Mouse (Mus musculus) MEL (cell line): Measurements from ENCODE around the gene Lxn. TPM values are rescaled to one million over a fixed set of nuclear protein-coding genes. Genes with fewer than 3 reads are reported as not detected.

Experiments
- DNase-seq: peaks from one replicate; pipeline ENCODE4 v3.0.0; 2011; ENCODE audit warnings: low read depth, low spot score
- H3K27ac ChIP-seq: 2 replicates; pipeline ENCODE4 v1.5.1; 2012; ENCODE audit warnings: low read depth, mild to moderate bottlenecking, control low read depth, low read length, moderate library complexity; ENCODE audit not compliant: control insufficient read depth
- H3K27me3 ChIP-seq, 2 experiments: fragments of 150-350 bp in 1 of 2; sonication (generic) in 1 of 2; 2 replicates each; pipeline ENCODE4 v1.6.1; 2012; ENCODE audit warnings: low read length in 2 of 2, mild to moderate bottlenecking in 2 of 2, improper control_type of control experiment in 1 of 2, moderate library complexity in 1 of 2; ENCODE audit not compliant: insufficient read depth in 2 of 2, control insufficient read depth in 1 of 2
- H3K36me3 ChIP-seq, 2 experiments: 2 replicates each; pipeline ENCODE4 v1.6.1; 2012 to 2014; ENCODE audit warnings: low read length in 2 of 2, improper control_type of control experiment in 1 of 2, inconsistent platforms in 1 of 2, mild to moderate bottlenecking in 1 of 2; ENCODE audit not compliant: insufficient read depth in 2 of 2, control insufficient read depth in 1 of 2
- H3K4me1 ChIP-seq, 2 experiments: fragments of 150-350 bp in 1 of 2; sonication (generic) in 1 of 2; 2 replicates each; pipeline ENCODE4 v1.6.1; 2012; ENCODE audit warnings: low read length in 2 of 2, improper control_type of control experiment in 1 of 2, mild to moderate bottlenecking in 1 of 2; ENCODE audit not compliant: insufficient read depth in 2 of 2, control insufficient read depth in 1 of 2
- H3K4me3 ChIP-seq, 2 experiments: fragments of 150-350 bp in 1 of 2; sonication (generic) in 1 of 2; 2 replicates each; pipeline ENCODE4 v1.5.1; 2012; ENCODE audit warnings: low read depth in 2 of 2, low read length in 2 of 2, mild to moderate bottlenecking in 2 of 2, moderate library complexity in 2 of 2, control low read depth in 1 of 2, improper control_type of control experiment in 1 of 2; ENCODE audit not compliant: control insufficient read depth in 1 of 2, insufficient read depth in 1 of 2
- H3K79me2 ChIP-seq: 2 replicates; pipeline ENCODE4 v1.6.1; 2012; ENCODE audit warnings: mild to moderate bottlenecking, low read length, moderate library complexity; ENCODE audit not compliant: control insufficient read depth, poor library complexity, insufficient read depth
- H3K9ac ChIP-seq: 2 replicates; pipeline ENCODE4 v1.6.1; 2012; ENCODE audit warnings: low read depth, mild to moderate bottlenecking, control low read depth, low read length, moderate library complexity; ENCODE audit not compliant: control insufficient read depth, poor library complexity, severe bottlenecking
- H3K9me3 ChIP-seq: fragments of 150-350 bp; sonication (generic); replicated peaks from 2 replicates; pipeline ENCODE4 v1.6.1; 2012; ENCODE audit warnings: mild to moderate bottlenecking, low read length, improper control_type of control experiment, moderate library complexity; ENCODE audit not compliant: insufficient read depth
- BHLHE40 ChIP-seq: IDR thresholded peaks from 2 replicates; pipeline ENCODE4 v1.6.1; 2012; ENCODE audit warnings: low read depth, mild to moderate bottlenecking, inconsistent platforms, low read length, improper control_type of control experiment, borderline replicate concordance
- CHD1 ChIP-seq: IDR thresholded peaks from 2 replicates; pipeline ENCODE4 v1.6.1; 2012; ENCODE audit warnings: low read depth, mild to moderate bottlenecking, inconsistent platforms, low read length, improper control_type of control experiment
- CHD2 ChIP-seq: IDR thresholded peaks from 2 replicates; pipeline ENCODE4 v1.6.1; 2011; ENCODE audit warnings: low read length, improper control_type of control experiment
- CTCF ChIP-seq, 3 experiments: IDR thresholded peaks in 2 of 3; conservative IDR thresholded peaks in 1 of 3; 2 replicates each; pipeline ENCODE4 v1.5.1; 2011 to 2012; ENCODE audit warnings: low read length in 3 of 3, low read depth in 2 of 3, mild to moderate bottlenecking in 2 of 3, improper control_type of control experiment in 1 of 3, inconsistent platforms in 1 of 3, mixed read lengths in 1 of 3, moderate library complexity in 1 of 3; ENCODE audit not compliant: control insufficient read depth in 1 of 3, insufficient read depth in 1 of 3, poor library complexity in 1 of 3, severe bottlenecking in 1 of 3
- ELF1 ChIP-seq: IDR thresholded peaks from 2 replicates; pipeline ENCODE4 v1.6.1; 2014; ENCODE audit warnings: low read depth, mild to moderate bottlenecking, inconsistent platforms, low read length, improper control_type of control experiment, moderate library complexity
- EP300 ChIP-seq, 2 experiments: IDR thresholded peaks; 2 replicates each; pipeline ENCODE4 v1.6.1; 2011; ENCODE audit warnings: improper control_type of control experiment in 2 of 2, low read length in 2 of 2, low read depth in 1 of 2, mild to moderate bottlenecking in 1 of 2
- ETS1 ChIP-seq: IDR thresholded peaks from 2 replicates; pipeline ENCODE4 v1.6.1; 2012; ENCODE audit warnings: low read depth, mild to moderate bottlenecking, inconsistent platforms, low read length, improper control_type of control experiment, moderate library complexity
- GATA1 ChIP-seq: IDR thresholded peaks from 2 replicates; pipeline ENCODE4 v1.6.1; 2011; ENCODE audit warnings: low read depth, low read length, improper control_type of control experiment
- HCFC1 ChIP-seq: IDR thresholded peaks from 2 replicates; pipeline ENCODE4 v1.6.1; 2012; ENCODE audit warnings: low read depth, mild to moderate bottlenecking, inconsistent platforms, low read length, improper control_type of control experiment, moderate library complexity
- KAT2A ChIP-seq: conservative IDR thresholded peaks from 2 replicates; pipeline ENCODE4 v1.6.1; 2012; ENCODE audit warnings: low read depth, low read length, improper control_type of control experiment, inconsistent platforms
- MAX ChIP-seq: IDR thresholded peaks from 2 replicates; pipeline ENCODE4 v1.6.1; 2011; ENCODE audit warnings: low read length, improper control_type of control experiment
- MAZ ChIP-seq: IDR thresholded peaks from 2 replicates; pipeline ENCODE4 v1.6.1; 2012; ENCODE audit warnings: low read depth, mild to moderate bottlenecking, inconsistent platforms, low read length, improper control_type of control experiment
- MYB ChIP-seq: IDR thresholded peaks from 2 replicates; pipeline ENCODE4 v1.6.1; 2011; ENCODE audit warnings: mild to moderate bottlenecking, low read depth, low read length, improper control_type of control experiment
- MYC ChIP-seq: IDR thresholded peaks from 2 replicates; pipeline ENCODE4 v1.6.1; 2011; ENCODE audit warnings: low read depth, mild to moderate bottlenecking, low read length, improper control_type of control experiment, moderate library complexity
- NRF1 ChIP-seq: IDR thresholded peaks from 2 replicates; pipeline ENCODE4 v1.6.1; 2014; ENCODE audit warnings: low read depth, mild to moderate bottlenecking, inconsistent platforms, low read length, improper control_type of control experiment, moderate library complexity; ENCODE audit not compliant: poor library complexity, insufficient read depth, severe bottlenecking
- POLR2A ChIP-seq, 2 experiments: IDR thresholded peaks; 2 replicates each; pipeline ENCODE4 v1.6.1; 2011 to 2012; ENCODE audit warnings: low read length in 2 of 2, mild to moderate bottlenecking in 2 of 2, control low read depth in 1 of 2, improper control_type of control experiment in 1 of 2, low read depth in 1 of 2, moderate library complexity in 1 of 2; ENCODE audit not compliant: control insufficient read depth in 1 of 2, insufficient read depth in 1 of 2, poor library complexity in 1 of 2
- POLR2AphosphoS2 ChIP-seq: IDR thresholded peaks from 2 replicates; pipeline ENCODE4 v1.6.1; 2011; ENCODE audit warnings: low read length, improper control_type of control experiment
- RAD21 ChIP-seq: IDR thresholded peaks from 2 replicates; pipeline ENCODE4 v1.6.1; 2011; ENCODE audit warnings: mild to moderate bottlenecking, low read depth, low read length, improper control_type of control experiment
- SMC3 ChIP-seq: IDR thresholded peaks from 2 replicates; pipeline ENCODE4 v1.6.1; 2011; ENCODE audit warnings: low read depth, low read length, improper control_type of control experiment
- TAL1 ChIP-seq: IDR thresholded peaks from 2 replicates; pipeline ENCODE4 v1.6.1; 2012; ENCODE audit warnings: mild to moderate bottlenecking, inconsistent platforms, low read length, moderate library complexity, mixed read lengths
- TBP ChIP-seq: IDR thresholded peaks from 2 replicates; pipeline ENCODE4 v1.8.0; 2011; ENCODE audit warnings: low read depth, low read length, improper control_type of control experiment
- TCF12 ChIP-seq: IDR thresholded peaks from 2 replicates; pipeline ENCODE4 v1.6.1; 2014; ENCODE audit warnings: low read depth, mild to moderate bottlenecking, inconsistent platforms, low read length, improper control_type of control experiment, moderate library complexity
- UBTF ChIP-seq: IDR thresholded peaks from 2 replicates; pipeline ENCODE4 v1.6.1; 2012; ENCODE audit warnings: low read depth, mild to moderate bottlenecking, inconsistent platforms, low read length, improper control_type of control experiment, moderate library complexity, borderline replicate concordance; ENCODE audit not compliant: insufficient read depth
- USF1 ChIP-seq: IDR thresholded peaks from 2 replicates; pipeline ENCODE4 v1.6.1; 2014; ENCODE audit warnings: low read depth, mild to moderate bottlenecking, inconsistent platforms, low read length, improper control_type of control experiment, moderate library complexity
- ZNF384 ChIP-seq: IDR thresholded peaks from 2 replicates; pipeline ENCODE4 v1.6.1; 2012; ENCODE audit warnings: low read depth, mild to moderate bottlenecking, inconsistent platforms, low read length, improper control_type of control experiment
- polyA plus RNA-seq, 2 experiments: library from polyadenylated mRNA; stranded (reverse) in 1 of 2; unstranded in 1 of 2; fragments of >175 nt in 1 of 2; fragments of >200 nt in 1 of 2; gene quantifications; 2 replicates each; pipeline versions ENCODE4 v1.2.1 to v1.2.4; 2012; ENCODE audit warnings: low replicate concordance in 2 of 2, low read depth in 1 of 2; ENCODE audit not compliant: insufficient read length in 2 of 2, insufficient read depth in 1 of 2, missing spikeins in 1 of 2
- total RNA-seq: library from RNA; depleted of rRNA; stranded (reverse); fragments of 300-350 nt; gene quantifications from 2 replicates; pipeline ENCODE4 v1.2.3, GENCODE M21; 2012

Lxn gene
- total and polyA plus RNA-seq, 3 experiments: 0.26 TPM; not detected in 2

DNA sequence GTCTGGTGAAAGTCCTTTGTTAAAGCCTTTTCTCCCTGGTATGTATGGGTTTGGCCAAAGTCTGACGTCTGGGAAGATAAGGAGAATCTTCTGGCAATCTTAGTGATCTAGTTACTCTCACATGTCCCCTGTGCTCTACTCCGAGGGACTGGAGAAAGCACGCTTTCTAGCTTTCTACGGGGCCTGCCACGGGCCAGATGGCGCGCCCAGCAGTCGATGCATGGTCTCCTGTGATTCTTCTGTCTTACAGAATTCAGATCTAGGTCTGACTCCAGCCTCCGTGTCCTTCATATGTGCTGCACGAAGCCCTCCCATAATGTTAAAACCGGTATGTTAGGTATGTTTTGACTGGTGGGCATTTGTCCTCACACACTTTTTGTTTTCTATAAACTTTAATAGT lies 16.1 kb upstream of the Lxn start:
- TF ChIP-seq NRF1 (no peak), GATA1 (no peak), MAZ (no peak), EP300 (IDR thresholded peaks at IDR 0.05; ENCODE audit: low read depth in 1 of 2, low read length in 2 of 2) (no peak), HCFC1 (no peak), RAD21 (no peak), SMC3 (no peak), TBP (no peak), CHD2 (no peak), BHLHE40 (no peak)
- no peak for DNase-seq
- H3K4me1 ChIP-seq: no peaks in the 10 kb centered on the region
- H3K79me2 ChIP-seq: no peaks in the 10 kb centered on the region
- no peaks in the 10 kb centered on the region for H3K36me3 ChIP-seq
- no peaks in the 10 kb centered on the region for H3K27me3 ChIP-seq
- no peak overlapping the region for H3K9ac ChIP-seq
- no peak overlapping the region for H3K4me3 ChIP-seq
- no peaks in the 10 kb centered on the region for H3K9me3 ChIP-seq
- H3K27ac ChIP-seq: no peak overlapping the region

DNA sequence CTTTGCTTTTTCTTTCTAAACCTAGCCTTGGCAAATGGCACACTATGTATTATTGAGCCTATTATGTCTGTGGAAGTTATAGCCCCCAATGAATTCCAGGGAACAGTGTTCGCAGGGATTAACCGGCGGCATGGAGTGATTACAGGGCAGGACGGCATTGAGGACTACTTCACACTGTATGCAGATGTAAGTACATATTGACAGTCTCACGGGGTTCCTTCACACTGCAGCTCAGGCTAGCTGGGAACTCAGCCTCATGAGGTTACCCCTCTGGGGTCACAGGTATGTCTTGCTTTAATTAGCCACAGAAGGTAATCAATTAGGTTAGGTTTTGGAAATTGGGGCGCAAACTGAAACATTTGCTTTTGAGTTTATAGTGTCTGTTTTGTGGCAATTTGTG lies 9.7 kb upstream of the Lxn start:
- DNase-seq: no peak
- Histone ChIP-seq H3K4me1 (peaks cover 3 to 5% of the 10 kb centered on the region in 2 experiments), H3K9me3 (no peaks in the 10 kb centered on the region), H3K79me2 (no peaks in the 10 kb centered on the region), H3K27ac (no peak overlapping the region), H3K27me3 (no peaks in the 10 kb centered on the region), H3K36me3 (peaks cover 7 to 11% of the 10 kb centered on the region in 2 experiments), H3K4me3 (no peak overlapping the region), H3K9ac (no peak overlapping the region)
- TF ChIP-seq POLR2AphosphoS2 (no peak), KAT2A (no peak), MAZ (no peak), CTCF (IDR thresholded peaks at IDR 0.05 in 2 of 3, conservative IDR thresholded peaks at IDR 0.05 in 1 of 3; ENCODE audit: control insufficient read depth in 1 of 3, insufficient read depth in 1 of 3, low read depth in 2 of 3, low read length in 3 of 3, poor library complexity in 1 of 3, severe bottlenecking in 1 of 3) (no peak), TBP (no peak), MYC (no peak), ETS1 (no peak), BHLHE40 (no peak), CHD1 (no peak), MYB (no peak), RAD21 (no peak), USF1 (no peak), MAX (no peak), ZNF384 (no peak), ELF1 (no peak), UBTF (no peak), TAL1 (no peak), POLR2A (IDR thresholded peaks at IDR 0.05; ENCODE audit: control insufficient read depth in 1 of 2, insufficient read depth in 1 of 2, low read depth in 1 of 2, low read length in 2 of 2, poor library complexity in 1 of 2) (no peak), GATA1 (no peak), TCF12 (no peak)
